Mouse (Mus musculus): ENCODE data around the gene Cldn34c3. TPM values are rescaled to one million over a fixed set of nuclear protein-coding genes. Genes with fewer than 3 reads are reported as not detected.
"Not testable (repeated sequence)": the region's sequence is repeated elsewhere in the genome, so short reads cannot be mapped to it uniquely, and the experiment has no call there.

Gene Cldn34c3
- total RNA-seq (2021), result not detected
- long read RNA-seq, experiment 1, result 0 reads
- long read RNA-seq, experiment 2, result 0 reads

GRCm38 (mm10) chrX:123793365-123793764 lies at the start of gene Cldn34c3:
TSS of gene Cldn34c3 (plus strand) at chrX:123793665.
- DNase-seq, result not testable (repeated sequence)

More at GRCm38 (mm10) chrX:123793365-123793764, at the start of gene Cldn34c3:
- intact Hi-C loops (cut with DNase I; ENCODE audit: low total_unique reads), result not testable (repeated sequence)

Other genes starting within 250 kb of the Cldn34c3 start
- gene Cldn34c2, start 212.0 kb upstream of the Cldn34c3 start, total RNA-seq (2021), result under 1 TPM; 0.68 to 0.80 TPM
- not detected for gene Gm17467, start 88.9 kb upstream of the Cldn34c3 start, total RNA-seq (2021)